Mouse (Mus musculus) urinary bladder, postnatal 10 days (tissue): Measurements from ENCODE around the gene Rps6ka6.

Source experiments
- DNase-seq: peaks from one replicate; pipeline ENCODE4 v3.0.0; 2022; ENCODE audit warnings: low spot score

Rps6ka6 gene

DNA sequence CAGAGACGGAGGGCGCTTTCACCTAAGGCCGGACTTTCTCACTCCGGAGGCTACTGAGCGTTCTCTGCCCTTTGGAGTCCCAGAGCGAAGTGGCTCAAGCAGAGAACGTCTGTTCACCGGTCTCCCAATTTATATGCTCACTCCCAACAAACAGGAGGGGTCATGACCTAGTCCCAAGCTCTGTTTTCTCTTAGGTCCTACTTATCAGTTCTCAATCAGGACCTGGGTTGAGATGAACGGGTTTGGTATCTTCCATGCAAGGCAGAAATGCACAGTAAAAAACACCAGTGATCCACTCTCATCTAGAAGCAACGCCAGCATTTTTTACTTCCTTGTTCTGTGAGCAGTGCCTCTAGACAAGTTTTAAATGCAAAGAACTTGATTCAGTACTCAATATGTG lies at the start of gene Rps6ka6:
Gene Rps6ka6 (minus strand): TSS at position 101 of the 400 bp plus-strand sequence.
- DNase-seq = no peak

GRCm38 (mm10) chrX:111577044-111577443 lies 39.3 kb upstream of the Rps6ka6 start:
- DNase-seq = no peak

DNA sequence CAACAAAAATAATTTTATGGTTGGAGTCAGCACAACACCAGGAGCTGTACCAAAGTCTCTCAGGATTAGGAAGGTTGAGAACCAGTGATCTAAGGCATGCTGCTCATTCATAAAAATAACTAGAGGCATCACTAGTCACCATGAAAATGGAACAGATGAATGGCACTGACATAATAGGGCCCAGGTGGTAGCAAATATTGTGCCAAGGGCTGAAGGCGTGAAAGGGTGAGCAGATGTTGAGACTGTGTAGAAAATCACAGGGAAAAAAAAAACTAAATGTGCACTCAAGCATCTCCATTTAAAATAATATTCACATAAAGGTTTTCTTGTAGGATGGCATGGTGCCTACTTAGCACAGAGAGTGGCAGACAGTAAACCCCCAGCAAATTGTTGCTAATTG lies 19.6 kb downstream of the Rps6ka6 start:
- DNase-seq = no peak

DNA sequence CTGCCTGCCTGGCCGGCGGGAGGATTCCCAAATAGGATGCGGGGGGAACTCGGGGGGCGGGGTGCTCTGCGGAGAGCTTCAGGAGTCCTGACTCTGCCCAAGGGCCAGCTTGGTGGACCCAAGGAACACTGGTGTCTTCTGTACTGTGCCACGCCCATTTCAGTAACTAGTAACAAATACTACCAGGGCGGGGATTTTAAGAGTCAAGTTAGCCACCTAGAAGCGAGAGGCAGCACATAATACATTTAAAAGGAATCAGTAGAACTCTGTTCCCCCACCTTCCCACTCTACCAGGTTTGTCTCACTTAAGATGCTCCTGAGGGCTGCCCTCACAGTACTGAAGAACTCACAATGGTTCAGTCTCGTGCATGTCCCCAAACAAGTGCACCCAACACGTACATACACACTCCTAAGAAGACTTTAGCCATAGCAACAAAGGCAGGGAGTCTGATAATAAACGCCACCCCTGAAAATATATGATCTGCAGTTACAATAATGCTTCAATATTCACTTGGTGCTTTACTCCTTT lies 74.1 kb downstream of the Rps6ka6 start:
- DNase-seq = no peak

GRCm38 (mm10) chrX:111462833-111463564 lies 74.8 kb downstream of the Rps6ka6 start:
- DNase-seq = no peak

DNA sequence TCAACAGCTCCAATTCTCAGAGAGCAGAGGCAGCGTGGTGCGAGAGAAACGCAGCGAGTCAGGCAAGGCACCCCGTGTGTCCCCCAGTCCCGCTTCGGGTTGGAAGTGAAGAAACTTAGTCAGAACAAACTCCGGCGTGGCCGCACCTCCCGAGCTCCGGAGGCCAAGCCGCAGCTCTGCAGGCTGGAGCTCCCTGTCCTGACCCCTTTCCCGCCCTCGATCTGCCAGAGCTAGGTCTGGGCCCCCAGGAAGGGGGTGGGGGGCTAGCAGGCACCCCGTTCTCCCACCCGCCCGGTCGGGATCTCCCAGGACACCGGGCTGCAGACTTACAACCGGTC lies 75.3 kb downstream of the Rps6ka6 start:
- DNase-seq = no peak

DNA sequence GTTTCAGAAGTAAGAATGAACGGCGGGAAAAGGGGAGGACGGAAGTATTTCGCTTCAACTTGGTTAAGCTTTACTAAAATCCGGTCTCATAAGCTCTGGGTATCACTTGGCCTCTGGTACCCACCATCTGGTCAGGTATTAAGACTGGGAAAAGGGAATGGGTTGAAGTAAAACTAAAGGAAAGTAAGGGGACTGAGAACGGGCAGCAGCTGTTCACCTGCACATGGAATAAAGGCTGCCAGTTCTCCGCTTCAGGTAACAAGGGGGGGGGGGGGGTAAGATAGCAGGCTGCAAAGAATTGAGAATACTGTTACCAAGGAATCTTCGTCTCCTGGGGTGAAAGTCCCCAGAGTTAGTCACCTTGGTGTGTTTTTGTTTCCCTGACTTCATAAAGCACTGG lies 75.7 kb downstream of the Rps6ka6 start:
- no peak for DNase-seq

GRCm38 (mm10) chrX:111460166-111460565 lies 77.6 kb downstream of the Rps6ka6 start:
- DNase-seq = no peak

GRCm38 (mm10) chrX:111436571-111436970 lies 101.2 kb downstream of the Rps6ka6 start:
- DNase-seq = no peak

GRCm38 (mm10) chrX:111414775-111415174 lies 123.0 kb downstream of the Rps6ka6 start:
- DNase-seq = no peak

DNA sequence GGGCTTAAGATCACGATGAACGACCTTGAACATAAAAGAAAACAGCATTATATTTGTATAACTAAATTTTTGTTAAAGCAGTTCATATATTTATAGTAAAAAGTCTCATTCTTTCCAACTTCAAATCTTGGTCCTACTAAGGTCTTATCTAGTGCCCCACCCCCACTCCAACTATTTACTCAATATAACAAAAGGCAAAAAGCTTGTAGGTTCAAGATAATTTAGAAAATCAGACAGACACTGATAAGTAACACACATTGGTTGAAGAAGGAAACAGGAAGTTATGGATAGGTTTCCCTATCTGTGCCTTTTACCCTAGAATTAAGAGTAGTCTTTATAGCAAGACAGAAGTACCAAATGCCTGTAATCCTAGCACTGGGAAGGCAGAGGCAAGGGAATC lies 132.9 kb downstream of the Rps6ka6 start:
- DNase-seq = no peak

DNA sequence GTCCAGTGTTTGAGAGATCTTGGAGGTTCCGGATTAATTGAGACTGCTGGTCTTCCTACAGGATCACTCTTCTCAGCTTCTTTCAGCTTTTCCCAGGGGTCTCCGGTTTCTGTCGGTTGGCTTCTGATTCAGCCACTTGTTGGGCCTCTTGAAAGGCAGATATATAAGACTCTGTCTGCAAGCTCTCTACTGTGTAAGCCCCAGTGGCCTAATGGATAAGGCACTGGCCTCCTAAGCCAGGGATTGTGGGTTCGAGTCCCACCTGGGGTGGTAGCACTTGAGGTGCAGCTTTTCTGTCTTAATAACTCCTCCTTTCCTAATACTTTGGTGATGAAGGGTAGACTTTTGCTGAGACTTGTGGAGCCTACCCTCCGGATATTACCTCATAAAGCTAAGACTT lies 160.7 kb downstream of the Rps6ka6 start:
- no peak for DNase-seq

DNA sequence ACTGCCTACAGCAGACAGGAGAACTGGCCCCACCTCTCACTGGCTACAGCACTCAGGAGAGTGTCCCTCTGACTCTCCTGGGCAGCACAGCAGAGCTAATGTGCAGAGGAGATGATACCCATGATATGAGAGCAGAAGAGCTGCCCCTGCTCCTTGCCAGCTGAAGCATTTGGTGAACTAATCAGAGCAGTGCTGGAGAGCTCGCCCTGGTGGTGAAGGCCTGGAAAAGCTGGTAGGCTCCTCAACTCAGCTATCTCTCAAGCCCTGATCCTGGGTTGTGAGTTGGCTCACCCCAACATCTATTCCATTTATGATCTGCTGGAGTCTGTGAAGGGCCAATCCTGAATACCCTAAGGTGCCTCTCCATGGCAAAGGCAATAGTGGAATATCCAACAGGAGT lies 163.6 kb downstream of the Rps6ka6 start:
- DNase-seq = no peak
